Mouse (Mus musculus): ENCODE measurements around the gene Zp1.

The Zp1 gene

GRCm38 (mm10) chr19:10878201-10878837 is 42.1 kb downstream of the Zp1 start:
- DNase-seq (ENCODE audit: low spot score in 2 of 2), result no peak

GRCm38 (mm10) chr19:10871328-10871961 is 49.0 kb downstream of the Zp1 start:
- DNase-seq (ENCODE audit: low spot score in 2 of 2), result peak in 1 of 2 experiments; percentile 26

GRCm38 (mm10) chr19:10870676-10871075 is 49.8 kb downstream of the Zp1 start:
- no peak for DNase-seq (ENCODE audit: low spot score in 2 of 2)

- DNase-seq (ENCODE audit: low spot score in 2 of 2), result no peak
Measured at GRCm38 (mm10) chr19:10869886-10870527, 50.4 kb downstream of the Zp1 start, which contains the start of gene Tmem132a. Gene Tmem132a, minus strand, starts transcription at chr19:10869940.

- DNase-seq (ENCODE audit: low spot score in 2 of 2), result peak; percentile 65 to 75
Measured at GRCm38 (mm10) chr19:10869241-10869885, 51.1 kb downstream of the Zp1 start.

GRCm38 (mm10) chr19:10868623-10869141 is 51.8 kb downstream of the Zp1 start:
- no peak for DNase-seq (ENCODE audit: low spot score in 2 of 2)

- DNase-seq (ENCODE audit: low spot score in 2 of 2), result no peak
Measured at GRCm38 (mm10) chr19:10867946-10868622, 52.3 kb downstream of the Zp1 start.

- DNase-seq (ENCODE audit: low spot score in 2 of 2), result no peak
Measured at GRCm38 (mm10) chr19:10866351-10866750, 54.1 kb downstream of the Zp1 start.

Measured in urinary bladder, postnatal 36 days (tissue).